Mouse (Mus musculus): ENCODE results near the gene Arl8b. TPM values are rescaled to one million over a fixed set of nuclear protein-coding genes. Genes with fewer than 3 reads are reported as not detected.

Arl8b gene
- total and polyA plus RNA-seq, 3 experiments = 37.7 to 120 (median 75.2) TPM

- TF ChIP-seq TCF12 (IDR thresholded peaks at IDR 0.05; ENCODE audit: low read depth, low read length) (peak; percentile 71), GABPA (IDR thresholded peaks at IDR 0.05; ENCODE audit: low read depth, low read length) (peak; percentile 64; the same call in 1 of the 2 replicates), ZNF384 (IDR thresholded peaks at IDR 0.05; ENCODE audit: low read depth, low read length) (peak; percentile 77; the same call in 1 of the 2 replicates), E2F4 (IDR thresholded peaks at IDR 0.05; ENCODE audit: borderline replicate concordance, low read depth, low read length) (no peak)
These were observed at the start of gene Arl8b (continued) for GRCm38 (mm10) chr6:108782526-108783183.

GRCm38 (mm10) chr6:108735910-108736750 lies 46.8 kb upstream of the Arl8b start:
- no peaks in the 10 kb centered on the region; a peak in 1 of 4 replicates for H3K27me3 ChIP-seq (ENCODE audit: control insufficient read depth in 1 of 2, insufficient read depth in 2 of 2, low read length in 2 of 2)
- no peak for TF ChIP-seq ZKSCAN1 (IDR thresholded peaks at IDR 0.05; ENCODE audit: low read depth, low read length)
- TF ChIP-seq TCF12 (IDR thresholded peaks at IDR 0.05; ENCODE audit: low read depth, low read length) = no peak
- no peak for TF ChIP-seq MYB (IDR thresholded peaks at IDR 0.05; ENCODE audit: low read depth, low read length)
- no peak for TF ChIP-seq HCFC1 (IDR thresholded peaks at IDR 0.05; ENCODE audit: low read depth, low read length)
- peak; percentile 95 for TF ChIP-seq SMC3 (IDR thresholded peaks at IDR 0.05; ENCODE audit: low read depth, low read length)
- TF ChIP-seq POLR2AphosphoS5 (IDR thresholded peaks at IDR 0.05; ENCODE audit: borderline replicate concordance, low read depth, low read length) = no peak
- TF ChIP-seq ZC3H11A (IDR thresholded peaks at IDR 0.05; ENCODE audit: low read depth, low read length) = peak; percentile 94
- TF ChIP-seq MEF2A (IDR thresholded peaks at IDR 0.05; ENCODE audit: extremely low read depth, insufficient replicate concordance, low read depth, low read length, poor library complexity, severe bottlenecking) = no peak
- no peak for TF ChIP-seq GATA1 (IDR thresholded peaks at IDR 0.05; ENCODE audit: low read depth, low read length)
- no peak for TF ChIP-seq E2F4 (IDR thresholded peaks at IDR 0.05; ENCODE audit: borderline replicate concordance, low read depth, low read length)
- no peak for TF ChIP-seq UBTF (IDR thresholded peaks at IDR 0.05; ENCODE audit: borderline replicate concordance, insufficient read depth, low read depth, low read length)
- no peak for TF ChIP-seq TAL1 (IDR thresholded peaks at IDR 0.05; ENCODE audit: low read length)
- TF ChIP-seq ELF1 (IDR thresholded peaks at IDR 0.05; ENCODE audit: low read depth, low read length) = no peak
- TF ChIP-seq MAX (IDR thresholded peaks at IDR 0.05; ENCODE audit: low read length) = no peak
- no peak for TF ChIP-seq CHD2 (IDR thresholded peaks at IDR 0.05; ENCODE audit: low read length)
- TF ChIP-seq RAD21 (IDR thresholded peaks at IDR 0.05; ENCODE audit: low read depth, low read length) = peak; percentile 96
- peak; percentile 74 to 94 (median 80) for TF ChIP-seq CTCF (IDR thresholded peaks at IDR 0.05 in 2 of 3, conservative IDR thresholded peaks at IDR 0.05 in 1 of 3; ENCODE audit: control insufficient read depth in 1 of 3, insufficient read depth in 1 of 3, low read depth in 2 of 3, low read length in 3 of 3, poor library complexity in 1 of 3, severe bottlenecking in 1 of 3)
- peak; percentile 40; the same call in 1 of the 2 replicates for TF ChIP-seq MYC (IDR thresholded peaks at IDR 0.05; ENCODE audit: low read depth, low read length)
- TF ChIP-seq MXI1 (IDR thresholded peaks at IDR 0.05; ENCODE audit: low read depth, low read length) = no peak
- no peak for TF ChIP-seq SIN3A (IDR thresholded peaks at IDR 0.05; ENCODE audit: low read length)
- TF ChIP-seq ETS1 (IDR thresholded peaks at IDR 0.05; ENCODE audit: low read depth, low read length) = no peak
- H3K9ac ChIP-seq (ENCODE audit: control insufficient read depth, low read depth, low read length, poor library complexity, severe bottlenecking) = no peak overlapping the region
- H3K27ac ChIP-seq (ENCODE audit: control insufficient read depth, low read depth, low read length) = no peak overlapping the region
- no peaks in the 10 kb centered on the region for H3K4me1 ChIP-seq (ENCODE audit: control insufficient read depth in 1 of 2, insufficient read depth in 2 of 2, low read length in 2 of 2)
- H3K79me2 ChIP-seq (ENCODE audit: control insufficient read depth, insufficient read depth, low read length, poor library complexity) = no peaks in the 10 kb centered on the region
- no peaks in the 10 kb centered on the region for H3K9me3 ChIP-seq (replicated peaks; ENCODE audit: insufficient read depth, low read length)
- peak; percentile 84 for DNase-seq (ENCODE audit: low read depth, low spot score)
- H3K4me3 ChIP-seq (ENCODE audit: control insufficient read depth in 1 of 2, insufficient read depth in 1 of 2, low read depth in 2 of 2, low read length in 2 of 2) = no peak overlapping the region
- H3K36me3 ChIP-seq (ENCODE audit: control insufficient read depth in 1 of 2, insufficient read depth in 2 of 2, low read length in 2 of 2) = no peaks in the 10 kb centered on the region
